Mouse (Mus musculus) liver, postnatal 0 days (tissue): ENCODE measurements around the gene Afap1l2. TPM values are rescaled to one million over a fixed set of nuclear protein-coding genes. Genes with fewer than 3 reads are reported as not detected.

ENCODE experiments used
- ATAC-seq: fragments of 200-750 bp; cut with Nextera tagmentation; 2 replicates; pipeline ENCODE4 v1.8.0; 2017; ENCODE audit warnings: mild to moderate bottlenecking, moderate library complexity
- DNase-seq: peaks from one replicate; pipeline ENCODE4 v3.0.0-alpha.2; 2016
- H3K27ac ChIP-seq: fragments of 300-500 bp; sonication (generic); 2 replicates; pipeline ENCODE4 v1.5.1; 2014; ENCODE audit warnings: antibody characterized with exemption, moderate library complexity, mild to moderate bottlenecking, low read depth
- H3K27me3 ChIP-seq: fragments of 300-500 bp; sonication (generic); 2 replicates; pipeline ENCODE4 v1.6.1; 2014; ENCODE audit warnings: low read length, control low read depth, mixed read lengths; ENCODE audit not compliant: insufficient read depth
- H3K36me3 ChIP-seq: fragments of 300-500 bp; sonication (generic); replicated peaks from 2 replicates; pipeline ENCODE4 v1.6.1; 2014; ENCODE audit warnings: mild to moderate bottlenecking, control low read depth, low read length, moderate library complexity, mixed read lengths; ENCODE audit not compliant: insufficient read depth
- H3K4me1 ChIP-seq: fragments of 300-500 bp; sonication (generic); 2 replicates; pipeline ENCODE4 v1.6.1; 2014; ENCODE audit warnings: antibody characterized with exemption, mild to moderate bottlenecking, control low read depth; ENCODE audit not compliant: insufficient read depth
- H3K4me2 ChIP-seq: fragments of 300-500 bp; sonication (generic); 2 replicates; pipeline ENCODE4 v1.6.1; 2014; ENCODE audit warnings: low read depth, mild to moderate bottlenecking, low read length, moderate library complexity, mixed read lengths
- H3K4me3 ChIP-seq: fragments of 300-500 bp; sonication (generic); 2 replicates; pipeline ENCODE4 v1.5.1; 2014; ENCODE audit warnings: low read depth, low read length
- H3K9ac ChIP-seq: fragments of 300-500 bp; sonication (generic); replicated peaks from 2 replicates; pipeline ENCODE4 v1.6.1; 2014; ENCODE audit warnings: mild to moderate bottlenecking, moderate library complexity
- H3K9me3 ChIP-seq: fragments of 300-500 bp; sonication (generic); 2 replicates; pipeline ENCODE4 v1.6.1; 2016; ENCODE audit warnings: mild to moderate bottlenecking, control low read depth, low read length, mixed read lengths
- CTCF ChIP-seq: sonication (generic); IDR thresholded peaks from 2 replicates; pipeline ENCODE4 v1.5.1; 2016; ENCODE audit warnings: antibody characterized with exemption, low read depth
- EP300 ChIP-seq: IDR thresholded peaks from 2 replicates; pipeline ENCODE4 v1.6.1; 2016; ENCODE audit warnings: antibody characterized with exemption, low read depth, mild to moderate bottlenecking
- WGBS: fragments of 180-500 bp; shearing (Covaris S2); extraction: QIAGEN DNeasy Blood & Tissue Kit; methylation state at CpG from one replicate; pipeline ENCODE4 v1.1.7; 2014; ENCODE audit not compliant: insufficient replicate concordance; 5-methylcytosine and 5-hydroxymethylcytosine counted together
- polyA plus RNA-seq: library from polyadenylated mRNA; unstranded; fragments of >200 nt; fragmentation: Nextera tagmentation; extraction: Ambion mirVana; gene quantifications from 2 replicates; pipeline ENCODE4 v1.2.1, GENCODE M21; 2015

Afap1l2 gene
- polyA plus RNA-seq, 1 experiment from 2014 or later, result 1.1 TPM

- no peaks in the 10 kb centered on the region for H3K27me3 ChIP-seq
- no peak overlapping the region for H3K27ac ChIP-seq
- 88% methylated on average over 3 of the region's 3 CpGs for WGBS
Measured at GRCm38 (mm10) chr19:56944826-56945225, 63.2 kb downstream of the Afap1l2 start.

GRCm38 (mm10) chr19:56944211-56944610, 63.8 kb downstream of the Afap1l2 start:
- no peak overlapping the region for H3K4me2 ChIP-seq
- TF ChIP-seq CTCF, result no peak
- no peak for TF ChIP-seq EP300
- H3K36me3 ChIP-seq, result no peaks in the 10 kb centered on the region
- no peaks in the 10 kb centered on the region for H3K27me3 ChIP-seq
- no peak overlapping the region for H3K4me3 ChIP-seq
- H3K4me1 ChIP-seq, result no peaks in the 10 kb centered on the region
- 58% methylated on average over 9 of the region's 9 CpGs for WGBS
- ATAC-seq (no peak), DNase-seq (no peak)
- no peak overlapping the region for H3K27ac ChIP-seq
- H3K9ac ChIP-seq, result no peak overlapping the region
- no peaks in the 10 kb centered on the region for H3K9me3 ChIP-seq

More at GRCm38 (mm10) chr19:56944826-56945225, 63.2 kb downstream of the Afap1l2 start:
- Histone ChIP-seq H3K4me1 (no peaks in the 10 kb centered on the region), H3K9ac (no peak overlapping the region), H3K4me2 (no peak overlapping the region), H3K4me3 (no peak overlapping the region), H3K36me3 (no peaks in the 10 kb centered on the region), H3K9me3 (no peaks in the 10 kb centered on the region)
- ATAC-seq (no peak), DNase-seq (no peak)
- no peak for TF ChIP-seq CTCF
- no peak for TF ChIP-seq EP300

- no peak overlapping the region for H3K4me2 ChIP-seq
- WGBS, result 77% methylated on average over 7 of the region's 7 CpGs
- no peak for ATAC-seq
Measured at GRCm38 (mm10) chr19:56942216-56942615, 65.8 kb downstream of the Afap1l2 start.

GRCm38 (mm10) chr19:56940507-56940906, 67.5 kb downstream of the Afap1l2 start:
- no peaks in the 10 kb centered on the region for H3K4me1 ChIP-seq
- TF ChIP-seq CTCF (no peak), EP300 (no peak)
- ATAC-seq, result no peak
- no peak overlapping the region for H3K27ac ChIP-seq
- no peak overlapping the region for H3K4me2 ChIP-seq
- DNase-seq, result no peak
- H3K9ac ChIP-seq, result no peak overlapping the region
- WGBS, result 83% methylated on average over 11 of the region's 11 CpGs
- no peak overlapping the region for H3K4me3 ChIP-seq
- H3K36me3 ChIP-seq, result no peaks in the 10 kb centered on the region
- H3K27me3 ChIP-seq, result no peaks in the 10 kb centered on the region
- H3K9me3 ChIP-seq, result no peaks in the 10 kb centered on the region

More at GRCm38 (mm10) chr19:56942216-56942615, 65.8 kb downstream of the Afap1l2 start:
- H3K27me3 ChIP-seq, result no peaks in the 10 kb centered on the region
- H3K36me3 ChIP-seq, result no peaks in the 10 kb centered on the region
- H3K27ac ChIP-seq, result no peak overlapping the region
- H3K4me3 ChIP-seq, result no peak overlapping the region
- no peak overlapping the region for H3K9ac ChIP-seq
- H3K4me1 ChIP-seq, result no peaks in the 10 kb centered on the region
- H3K9me3 ChIP-seq, result no peaks in the 10 kb centered on the region
- no peak for DNase-seq
- TF ChIP-seq EP300 (no peak), CTCF (no peak)

GRCm38 (mm10) chr19:56939826-56940225, 68.2 kb downstream of the Afap1l2 start:
- TF ChIP-seq CTCF (no peak), EP300 (no peak)
- no peak for DNase-seq
- no peaks in the 10 kb centered on the region for H3K9me3 ChIP-seq

GRCm38 (mm10) chr19:56937911-56938310, 70.1 kb downstream of the Afap1l2 start:
- WGBS, result 90% methylated on average over 5 of the region's 5 CpGs
- Histone ChIP-seq H3K36me3 (no peaks in the 10 kb centered on the region), H3K27ac (no peak overlapping the region), H3K9ac (no peak overlapping the region), H3K4me3 (no peak overlapping the region), H3K9me3 (no peaks in the 10 kb centered on the region), H3K27me3 (no peaks in the 10 kb centered on the region), H3K4me2 (no peak overlapping the region), H3K4me1 (no peaks in the 10 kb centered on the region)
- no peak for TF ChIP-seq CTCF
- TF ChIP-seq EP300, result no peak
- no peak for ATAC-seq
- DNase-seq, result no peak

More at GRCm38 (mm10) chr19:56939826-56940225, 68.2 kb downstream of the Afap1l2 start:
- H3K4me2 ChIP-seq, result no peak overlapping the region
- no peaks in the 10 kb centered on the region for H3K4me1 ChIP-seq
- no peak for ATAC-seq
- H3K4me3 ChIP-seq, result no peak overlapping the region
- H3K27ac ChIP-seq, result no peak overlapping the region
- WGBS, result 71% methylated on average over 9 of the region's 9 CpGs
- no peak overlapping the region for H3K9ac ChIP-seq
- no peaks in the 10 kb centered on the region for H3K36me3 ChIP-seq
- H3K27me3 ChIP-seq, result no peaks in the 10 kb centered on the region

GRCm38 (mm10) chr19:56936253-56936652, 71.8 kb downstream of the Afap1l2 start:
- no peak for TF ChIP-seq EP300
- WGBS, result 83% methylated on average over 8 of the region's 8 CpGs

More at GRCm38 (mm10) chr19:56936253-56936652, 71.8 kb downstream of the Afap1l2 start:
- Histone ChIP-seq H3K36me3 (no peaks in the 10 kb centered on the region), H3K9ac (no peak overlapping the region), H3K4me3 (no peak overlapping the region), H3K27ac (no peak overlapping the region), H3K4me1 (no peaks in the 10 kb centered on the region), H3K4me2 (no peak overlapping the region), H3K9me3 (no peaks in the 10 kb centered on the region), H3K27me3 (no peaks in the 10 kb centered on the region)
- DNase-seq, result no peak
- ATAC-seq, result no peak
